Mouse (Mus musculus) stomach, embryonic 15.5 days (tissue): ENCODE results near the gene Hexb. TPM values are rescaled to one million over a fixed set of nuclear protein-coding genes. Genes with fewer than 3 reads are reported as not detected.
A peak's percentile ranks its signal among the peaks of the same experiment; 100 is the strongest.
"Not testable (repeated sequence)": the region's sequence is repeated elsewhere in the genome, so short reads cannot be mapped to it uniquely, and the experiment has no call there.

Experiments
- ATAC-seq: fragments of 200-750 bp; cut with Nextera tagmentation; 2 replicates; pipeline ENCODE4 v1.8.0; 2017; ENCODE audit warnings: low read depth, moderate number of reproducible peaks, moderate TSS enrichment; ENCODE audit not compliant: insufficient read depth, low FRiP score
- H3K27ac ChIP-seq: fragments of 300-500 bp; sonication (generic); 2 replicates; pipeline ENCODE4 v1.5.1; 2015; ENCODE audit warnings: mild to moderate bottlenecking, inconsistent platforms
- H3K27me3 ChIP-seq: fragments of 300-500 bp; sonication (generic); replicated peaks from 2 replicates; pipeline ENCODE4 v1.6.1; 2015; ENCODE audit warnings: inconsistent platforms
- H3K36me3 ChIP-seq: fragments of 300-500 bp; sonication (generic); 2 replicates; pipeline ENCODE4 v1.6.1; 2015; ENCODE audit warnings: inconsistent platforms
- H3K4me1 ChIP-seq: fragments of 300-500 bp; sonication (generic); 2 replicates; pipeline ENCODE4 v1.6.1; 2015; ENCODE audit warnings: inconsistent platforms
- H3K4me2 ChIP-seq: fragments of 300-500 bp; sonication (generic); 2 replicates; pipeline ENCODE4 v1.6.1; 2015; ENCODE audit warnings: mild to moderate bottlenecking, inconsistent platforms
- H3K4me3 ChIP-seq: fragments of 300-500 bp; sonication (generic); replicated peaks from 2 replicates; pipeline ENCODE4 v1.5.1; 2015; ENCODE audit warnings: inconsistent platforms
- H3K9ac ChIP-seq: fragments of 300-500 bp; sonication (generic); 2 replicates; pipeline ENCODE4 v1.6.1; 2015; ENCODE audit warnings: inconsistent platforms
- H3K9me3 ChIP-seq: fragments of 300-500 bp; sonication (generic); 2 replicates; pipeline ENCODE4 v1.6.1; 2016; ENCODE audit warnings: inconsistent platforms
- WGBS: fragments of 180-500 bp; shearing (Covaris S2); methylation state at CpG from one replicate; pipeline ENCODE4 v1.1.7; 2015; 5-methylcytosine and 5-hydroxymethylcytosine counted together
- polyA plus RNA-seq: library from polyadenylated mRNA; unstranded; fragments of >200 nt; fragmentation: Nextera tagmentation; extraction: Ambion mirVana; gene quantifications from 2 replicates; pipeline ENCODE4 v1.2.1, GENCODE M21; 2015

Hexb gene
- polyA plus RNA-seq, 1 experiment from 2014 or later, result 42.7 TPM

DNA sequence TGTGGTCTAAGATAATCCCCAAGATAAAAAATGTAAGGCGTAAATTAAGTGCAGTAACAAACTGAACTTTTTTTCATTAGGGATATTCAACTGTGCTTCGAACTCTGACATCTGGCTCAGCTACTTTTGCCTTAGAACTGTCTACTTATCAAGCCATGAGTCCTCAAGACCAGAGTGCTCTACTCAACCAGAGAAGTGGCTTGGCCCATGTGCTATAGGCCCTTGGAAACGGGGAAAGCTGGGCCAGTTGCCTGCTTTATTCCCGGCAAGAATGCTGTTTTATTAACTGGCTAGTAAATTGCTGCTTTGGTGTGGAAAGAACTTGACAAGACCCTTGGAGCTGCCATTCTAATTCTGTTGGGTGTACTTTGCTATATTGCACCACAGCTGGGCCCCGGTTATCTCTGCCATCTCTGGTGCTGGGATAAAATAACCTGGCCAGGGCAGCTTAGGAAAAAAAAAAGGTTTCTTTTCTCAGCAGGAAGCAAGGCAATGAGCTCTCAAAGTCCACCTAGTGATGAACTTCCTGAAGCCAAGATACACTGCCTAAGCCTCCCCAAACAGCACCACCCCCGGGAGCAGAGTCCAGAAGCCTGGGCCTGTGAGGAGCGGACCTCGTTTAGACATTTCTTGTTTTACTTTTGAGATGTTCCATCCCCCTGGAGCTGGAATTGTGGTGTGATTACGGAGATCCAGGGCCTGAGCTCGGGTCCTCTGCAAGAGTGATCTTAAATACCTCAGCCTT is 22.5 kb downstream of the Hexb start:
- Histone ChIP-seq H3K4me3 (no peak overlapping the region), H3K27ac (no peak overlapping the region), H3K9me3 (no peaks in the 10 kb centered on the region), H3K4me2 (no peak overlapping the region), H3K4me1 (no peaks in the 10 kb centered on the region), H3K36me3 (peaks cover 48% of the 10 kb centered on the region), H3K27me3 (no peaks in the 10 kb centered on the region), H3K9ac (no peak overlapping the region)
- no peak for ATAC-seq
- WGBS, result 82% methylated on average over 10 of the region's 10 CpGs

DNA sequence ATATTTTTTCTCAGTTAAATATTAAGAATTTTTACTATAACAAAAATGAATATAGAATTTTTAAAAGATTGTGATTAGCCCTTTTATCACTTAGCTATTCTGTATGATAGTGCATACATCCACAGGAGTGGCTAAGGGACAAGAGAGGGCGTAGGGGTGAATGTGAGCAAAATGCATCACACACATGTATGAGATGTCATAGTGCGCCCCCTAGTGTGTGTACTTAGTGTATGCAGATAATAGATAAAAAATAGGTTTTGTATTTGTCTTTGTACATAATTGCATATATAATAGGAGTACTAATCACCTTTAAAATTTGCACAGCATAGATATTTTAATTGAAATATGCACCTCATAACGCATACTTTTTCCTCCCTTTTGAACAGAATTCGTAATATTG is 52.3 kb downstream of the Hexb start:
- Histone ChIP-seq H3K4me3 (no peak overlapping the region), H3K4me2 (no peak overlapping the region), H3K27me3 (no peaks in the 10 kb centered on the region), H3K27ac (no peak overlapping the region), H3K36me3 (peaks cover 21% of the 10 kb centered on the region), H3K9ac (no peak overlapping the region), H3K4me1 (no peaks in the 10 kb centered on the region), H3K9me3 (no peaks in the 10 kb centered on the region)
- 64% methylated on average over 4 of the region's 4 CpGs for WGBS
- ATAC-seq, result no peak

DNA sequence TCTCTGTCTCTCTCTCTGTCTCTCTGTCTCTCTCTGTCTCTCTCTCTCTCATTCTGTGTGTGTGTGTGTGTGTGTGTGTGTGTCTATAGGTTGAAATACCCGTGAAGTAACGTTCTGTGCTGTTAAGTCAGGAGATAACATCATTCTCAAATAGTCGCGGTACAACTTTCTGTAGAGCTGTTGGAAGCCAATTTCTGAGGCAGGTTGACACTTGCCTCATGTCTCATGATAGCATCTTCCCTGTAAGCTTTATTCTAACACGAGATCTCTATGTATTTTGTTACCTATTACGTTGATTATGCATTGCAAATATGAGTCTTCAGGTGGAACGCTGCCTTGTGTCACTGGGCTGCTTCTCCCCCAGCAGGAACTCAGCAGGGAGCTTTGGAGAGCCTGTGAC is 55.8 kb downstream of the Hexb start:
- Histone ChIP-seq H3K4me1 (peaks cover 6% of the 10 kb centered on the region; the same call in 1 of the 2 replicates), H3K27me3 (no peaks in the 10 kb centered on the region), H3K9me3 (no peaks in the 10 kb centered on the region), H3K36me3 (peaks cover 13% of the 10 kb centered on the region; the same call in 1 of the 2 replicates), H3K27ac (no peak overlapping the region), H3K4me3 (no peak overlapping the region), H3K4me2 (no peak overlapping the region), H3K9ac (no peak overlapping the region)
- 84% methylated on average over 7 of the region's 7 CpGs for WGBS
- ATAC-seq, result no peak

DNA sequence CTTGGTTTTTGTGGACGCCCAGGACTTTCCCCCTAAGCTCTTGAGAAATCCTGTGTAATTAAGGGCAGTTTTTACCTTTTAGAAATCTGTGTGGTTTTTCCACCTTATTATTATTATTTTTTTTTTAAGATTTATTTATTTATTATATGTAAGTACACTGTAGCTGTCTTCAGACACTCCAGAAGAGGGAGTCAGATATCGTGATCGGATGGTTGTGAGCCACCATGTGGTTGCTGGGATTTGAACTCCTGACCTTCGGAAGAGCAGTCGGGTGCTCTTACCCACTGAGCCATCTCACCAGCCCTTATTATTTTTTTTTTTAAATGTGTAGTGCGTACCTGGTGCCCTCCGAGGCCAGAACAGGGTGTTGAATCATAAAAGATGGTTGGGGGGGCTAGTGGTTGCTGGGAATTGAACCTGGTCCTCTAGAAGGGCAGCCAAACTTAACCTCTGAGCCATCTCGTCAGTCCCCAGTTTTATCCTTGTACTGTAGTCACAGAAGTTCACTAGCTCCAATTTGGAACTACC is 59.7 kb downstream of the Hexb start:
- H3K36me3 ChIP-seq, H3K9me3 ChIP-seq, ATAC-seq, H3K27me3 ChIP-seq, H3K27ac ChIP-seq, H3K4me1 ChIP-seq: not testable (repeated sequence)
- WGBS, result 31% methylated on average over 8 of the region's 8 CpGs
- Histone ChIP-seq H3K4me2 (peak overlapping the region; percentile 55), H3K4me3 (peak overlapping the region; percentile 66), H3K9ac (peak overlapping the region; percentile 58; the same call in 1 of the 2 replicates)

DNA sequence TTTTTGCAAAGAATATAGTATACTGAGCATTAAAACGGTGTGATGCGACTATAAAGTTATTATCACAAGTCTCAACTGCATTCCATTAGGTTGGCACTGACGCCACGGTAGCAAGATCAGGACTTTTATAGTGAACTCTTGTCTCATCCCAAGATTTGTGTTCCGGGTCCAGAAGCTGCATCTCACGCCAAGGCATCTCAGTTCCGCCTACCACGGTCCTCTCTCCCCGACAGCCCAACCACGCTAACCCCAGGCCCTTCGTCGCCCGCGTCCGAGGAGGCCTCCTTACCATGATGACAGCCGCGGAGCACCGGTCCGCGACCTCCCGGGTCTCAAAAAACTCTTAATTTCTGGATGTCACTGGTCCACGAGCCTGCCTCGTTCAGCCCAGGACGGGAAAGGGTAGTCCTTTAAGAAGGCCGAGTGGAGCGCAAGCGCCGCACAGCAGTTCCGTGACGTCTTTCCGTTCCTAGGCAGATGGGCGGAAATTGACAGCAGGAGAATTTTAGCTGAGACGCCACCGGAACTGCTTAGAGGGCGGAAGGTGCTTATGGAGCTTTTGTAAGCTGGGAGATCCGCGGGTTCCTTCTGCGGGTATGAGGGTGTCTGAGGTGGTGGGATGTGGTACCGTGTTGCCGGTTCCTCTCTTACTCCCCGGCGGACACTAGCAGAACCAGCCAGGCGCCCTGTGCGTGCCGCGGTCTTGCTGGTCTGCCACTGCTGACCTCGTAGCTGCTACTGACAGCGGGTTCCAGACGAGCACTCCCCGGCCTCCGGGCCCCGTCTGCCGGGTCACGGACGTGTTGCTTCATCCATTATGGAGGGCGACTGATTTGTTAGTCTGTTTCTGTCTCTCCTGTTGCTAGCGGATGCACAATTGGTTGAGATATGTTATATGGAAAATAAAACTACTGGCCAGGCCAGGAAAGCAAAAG is 60.4 kb downstream of the Hexb start, which contains the start of the genes Gfm2 and Nsa2:
Gene Gfm2 (plus strand): TSS at position 472 of the 935 bp plus-strand sequence.
Gene Nsa2 (minus strand): TSS at position 472 of the 935 bp plus-strand sequence.
- peaks cover 6% of the 10 kb centered on the region; the same call in 1 of the 2 replicates for H3K4me1 ChIP-seq
- no peaks in the 10 kb centered on the region for H3K27me3 ChIP-seq
- peaks cover 7% of the 10 kb centered on the region; the same call in 1 of the 2 replicates for H3K36me3 ChIP-seq
- H3K27ac ChIP-seq, result peak within 1 kb of the TSS; percentile 77
- H3K9me3 ChIP-seq, result no peaks in the 10 kb centered on the region
- under 1% methylated on average over 57 of the region's 57 CpGs for WGBS
- peak within 1 kb of the TSS; percentile 55 for H3K4me2 ChIP-seq
- peak; percentile 95 for ATAC-seq
- peak within 1 kb of the TSS; percentile 66 for H3K4me3 ChIP-seq
- peak within 1 kb of the TSS; percentile 64 for H3K9ac ChIP-seq

DNA sequence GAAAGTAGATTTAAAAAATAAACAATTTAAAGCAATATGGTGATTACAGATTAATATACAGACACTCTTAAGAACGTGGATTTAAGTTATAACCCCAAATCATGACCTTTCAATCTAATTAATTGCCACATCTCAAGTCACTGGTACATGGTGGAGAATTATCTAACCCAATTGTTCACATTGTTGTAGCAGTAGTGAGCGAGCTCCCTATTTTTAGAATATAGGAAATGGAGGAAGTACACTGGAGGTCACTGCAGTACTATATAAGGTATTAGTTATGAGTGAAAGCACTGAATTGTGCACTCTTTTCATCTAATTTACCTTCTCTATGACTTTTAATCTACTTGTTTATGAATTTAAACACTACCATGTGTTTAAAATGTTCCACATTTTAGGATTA is 67.7 kb downstream of the Hexb start:
- not testable (repeated sequence) for H3K4me3 ChIP-seq, H3K9me3 ChIP-seq, H3K4me2 ChIP-seq, H3K4me1 ChIP-seq, ATAC-seq, H3K9ac ChIP-seq, H3K27ac ChIP-seq, H3K27me3 ChIP-seq
- peaks cover 15% of the 10 kb centered on the region; the same call in 1 of the 2 replicates for H3K36me3 ChIP-seq
- no CpG with 5 or more reads among the region's 2 CpGs for WGBS

DNA sequence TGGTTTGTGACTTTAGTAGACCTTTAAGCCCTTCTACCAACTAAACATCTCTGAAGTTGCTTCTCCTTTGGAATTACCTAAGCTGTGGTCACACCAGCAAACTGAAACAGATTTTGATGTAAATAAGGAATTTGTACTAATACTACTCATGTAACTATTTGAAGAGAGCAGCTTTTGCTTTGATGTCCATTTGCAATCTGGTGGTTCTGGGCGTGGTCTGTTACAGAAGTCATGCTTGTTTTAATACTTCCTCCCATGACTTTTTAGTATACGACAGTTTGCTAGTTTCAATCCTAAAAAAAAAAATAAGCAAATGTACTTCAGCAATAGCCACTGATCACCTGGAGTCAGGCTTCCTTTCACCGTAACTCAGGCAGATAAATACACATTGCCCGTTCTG is 68.5 kb downstream of the Hexb start:
- H3K9me3 ChIP-seq, H3K4me3 ChIP-seq, ATAC-seq, H3K27me3 ChIP-seq, H3K4me1 ChIP-seq, H3K27ac ChIP-seq, H3K4me2 ChIP-seq, H3K9ac ChIP-seq: not testable (repeated sequence)
- 84% methylated on average over 4 of the region's 4 CpGs for WGBS
- H3K36me3 ChIP-seq, result peaks cover 12% of the 10 kb centered on the region; the same call in 1 of the 2 replicates

Other genes with a start within 250 kb of the Hexb start
- gene 1700029F12Rik, start 164.0 kb downstream of the Hexb start, polyA plus RNA-seq, result not detected in 2 replicates
- 1.9 and 2.5 TPM in 2 replicates for gene Fam169a, start 131.1 kb downstream of the Hexb start, polyA plus RNA-seq
- 4.3 and 18.6 TPM in 2 replicates for gene Gm6169, start 99.1 kb downstream of the Hexb start, polyA plus RNA-seq
- 27.8 and 29.4 TPM in 2 replicates for gene Gfm2, start 60.4 kb downstream of the Hexb start, polyA plus RNA-seq
- gene Nsa2, start 60.4 kb downstream of the Hexb start, polyA plus RNA-seq, result 56.3 and 59.9 TPM in 2 replicates
- 7.2 and 7.9 TPM in 2 replicates for gene Enc1, start 42.7 kb upstream of the Hexb start, polyA plus RNA-seq